Mouse (Mus musculus) thymus, postnatal 36 days (tissue): Measurements from ENCODE around the gene Ripor2.

Experiments used
- DNase-seq, 2 experiments: peaks; one replicate each; pipeline ENCODE4 v3.0.0; 2022; ENCODE audit warnings: mixed read lengths in 2 of 2

Ripor2 gene

DNA sequence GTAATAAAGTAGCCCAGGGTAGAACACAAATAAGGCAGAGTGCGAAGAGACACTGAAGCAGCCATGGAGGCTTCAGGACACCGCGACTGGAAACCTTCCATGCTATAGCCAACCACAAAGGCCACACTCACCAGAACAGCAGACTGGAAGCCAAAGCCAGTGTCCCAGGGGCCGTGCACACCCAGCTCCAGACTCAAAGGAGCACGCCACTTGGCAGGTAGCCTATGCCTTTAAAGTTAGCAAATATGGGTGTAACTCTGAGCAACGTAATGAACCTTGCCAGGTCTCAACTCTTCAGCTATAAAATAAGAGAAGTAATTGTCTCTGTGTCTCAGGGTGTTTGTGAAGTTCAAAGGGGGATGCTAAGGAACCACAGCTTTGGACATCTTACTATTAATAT is 2.9 kb downstream of the Ripor2 start:
- no peak for DNase-seq

- no peak for DNase-seq
These were observed 3.4 kb downstream of the Ripor2 start for GRCm38 (mm10) chr13:24585369-24585768.

DNA sequence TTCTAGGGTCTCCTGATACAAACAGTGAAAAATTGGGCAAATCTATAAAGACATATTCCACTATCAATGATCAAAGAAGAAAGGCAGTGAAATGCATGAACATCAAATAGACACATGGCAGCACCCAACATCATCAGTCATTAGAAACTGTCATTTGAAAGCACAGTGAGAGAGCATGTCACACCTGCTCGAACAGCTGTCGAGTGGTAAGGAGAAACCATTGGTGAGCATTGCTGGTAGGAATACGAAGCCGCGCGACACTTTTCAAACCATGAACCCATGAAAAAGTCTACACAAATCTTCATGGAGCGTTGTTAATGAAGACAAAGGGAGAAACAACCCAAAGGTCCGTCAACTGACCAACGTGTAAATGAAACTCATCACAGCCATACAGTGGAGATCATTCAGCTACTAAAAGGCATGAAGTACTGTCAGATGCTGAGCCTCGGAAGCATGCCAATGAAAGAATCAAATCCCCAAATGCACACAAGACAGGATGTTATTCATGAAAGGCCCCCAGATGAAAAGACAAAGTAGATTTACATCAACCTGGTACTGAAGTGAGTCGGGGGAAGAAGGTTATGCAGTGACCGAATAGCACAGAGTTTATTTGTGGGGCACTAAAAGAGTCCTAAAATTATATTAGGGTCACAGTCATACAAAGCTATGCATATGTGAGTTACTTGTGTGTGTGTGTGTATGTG is 5.4 kb downstream of the Ripor2 start:
- DNase-seq = no peak

- DNase-seq = no peak
These were observed 6.6 kb downstream of the Ripor2 start for GRCm38 (mm10) chr13:24588603-24589002.

DNA sequence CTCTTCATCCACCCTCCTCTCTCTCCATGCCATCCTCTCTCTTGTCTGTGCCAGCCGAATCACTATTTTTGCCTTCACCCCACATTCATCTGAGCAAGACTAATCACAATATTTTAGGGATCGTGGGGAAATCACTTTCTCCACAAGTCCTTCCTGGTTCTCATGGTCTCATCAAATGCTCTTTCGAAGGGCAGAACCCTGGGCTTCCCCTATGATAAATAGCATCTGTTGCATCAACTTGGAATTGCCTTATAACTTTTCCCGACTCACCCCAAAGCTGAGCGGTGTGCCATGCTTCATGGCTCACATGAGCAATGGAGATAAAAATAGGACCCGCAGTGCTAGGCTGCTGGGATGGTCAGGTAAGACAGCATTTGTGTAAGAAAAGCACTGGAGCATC is 9.7 kb downstream of the Ripor2 start:
- no peak for DNase-seq

DNA sequence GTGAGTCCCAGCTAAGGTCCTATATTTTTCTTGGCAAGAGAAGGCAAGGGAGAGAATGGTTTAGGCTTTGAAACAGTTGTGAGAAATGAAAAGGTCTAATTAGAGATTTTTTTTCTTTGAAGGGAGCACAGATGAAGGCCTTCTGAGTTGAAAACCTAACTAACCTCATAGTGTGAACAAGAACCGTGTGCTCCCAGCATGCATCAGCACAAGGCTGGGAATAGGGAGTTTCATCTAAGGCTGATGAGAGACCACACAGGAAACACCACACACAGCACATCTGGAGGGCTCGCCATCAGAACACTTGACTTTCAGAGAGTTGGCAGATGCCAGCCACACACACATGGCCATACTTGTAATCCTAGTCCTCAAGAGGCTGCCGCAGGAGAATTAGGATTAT is 12.3 kb downstream of the Ripor2 start:
- peak; percentile 14 to 31 for DNase-seq

- DNase-seq = peak; percentile 70 to 81
These were observed 17.6 kb downstream of the Ripor2 start for GRCm38 (mm10) chr13:24599631-24600041.

DNA sequence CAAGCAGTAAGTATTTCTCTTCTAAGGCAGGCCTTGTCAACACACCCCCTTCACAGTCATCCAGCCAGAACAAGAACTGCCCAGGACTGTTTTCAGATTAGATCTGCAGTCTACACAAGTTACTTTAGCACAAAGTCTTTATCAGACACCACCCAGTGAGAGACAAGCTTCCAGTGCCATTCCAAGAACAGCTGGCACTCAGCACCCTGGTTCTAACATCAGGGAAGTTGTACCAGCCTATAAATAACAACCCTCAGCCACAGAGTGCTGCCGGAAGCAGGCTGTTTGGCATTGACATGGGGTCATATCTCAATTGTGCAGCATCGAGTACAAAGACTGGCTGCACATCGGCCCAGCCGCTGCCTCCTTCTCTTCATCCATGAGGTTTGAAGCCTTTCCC is 21.0 kb downstream of the Ripor2 start:
- peak; percentile 49 to 58 for DNase-seq

- peak; percentile 32 to 47 for DNase-seq
These were observed 21.6 kb downstream of the Ripor2 start for GRCm38 (mm10) chr13:24603591-24604009.

DNA sequence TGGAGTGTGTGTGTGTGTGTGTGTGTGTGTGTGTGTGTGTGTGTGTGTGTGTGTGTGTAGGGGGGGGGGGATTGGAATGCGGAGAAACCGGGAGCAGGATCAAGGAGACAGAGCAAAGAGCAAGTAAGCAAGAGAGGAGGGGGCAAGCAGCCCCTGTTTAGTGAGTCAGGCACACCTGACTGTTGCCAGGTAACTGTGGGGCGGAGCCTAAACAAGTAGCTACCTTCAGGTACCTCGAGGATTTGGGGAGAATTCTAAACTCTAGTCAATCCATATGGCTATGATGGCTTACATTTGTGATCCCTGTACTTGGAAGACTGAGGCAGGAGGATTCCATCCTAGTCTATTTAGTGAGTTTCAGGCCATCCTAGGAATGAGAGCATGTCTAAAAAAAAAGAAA is 22.1 kb downstream of the Ripor2 start:
- peak in 1 of 2 experiments; percentile 29 for DNase-seq

GRCm38 (mm10) chr13:24604761-24605591 is 23.0 kb downstream of the Ripor2 start:
- peak; percentile 83 to 91 for DNase-seq

GRCm38 (mm10) chr13:24605755-24606154 is 23.8 kb downstream of the Ripor2 start:
- no peak for DNase-seq

DNA sequence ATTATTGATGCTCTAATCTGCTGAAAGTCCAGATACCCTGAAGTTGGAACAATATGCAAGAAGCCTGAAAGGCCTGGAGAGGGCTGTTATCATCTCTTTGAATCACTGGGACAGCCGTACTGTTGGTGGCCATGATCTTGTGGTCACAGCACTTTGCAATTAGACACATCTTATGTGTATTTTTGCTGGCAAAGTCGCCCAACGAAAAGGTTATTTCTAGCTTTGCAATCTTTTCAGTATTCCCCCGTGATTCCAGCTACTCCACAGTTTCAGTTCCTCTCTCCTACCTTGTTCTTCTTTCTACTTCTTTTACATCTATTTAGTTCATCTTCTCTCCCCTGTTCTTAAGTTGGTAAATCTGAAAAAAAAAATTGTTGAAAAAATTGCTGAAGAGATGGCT is 26.0 kb downstream of the Ripor2 start:
- DNase-seq = no peak

- no peak for DNase-seq
These were observed 26.7 kb downstream of the Ripor2 start for GRCm38 (mm10) chr13:24608709-24609108.

DNA sequence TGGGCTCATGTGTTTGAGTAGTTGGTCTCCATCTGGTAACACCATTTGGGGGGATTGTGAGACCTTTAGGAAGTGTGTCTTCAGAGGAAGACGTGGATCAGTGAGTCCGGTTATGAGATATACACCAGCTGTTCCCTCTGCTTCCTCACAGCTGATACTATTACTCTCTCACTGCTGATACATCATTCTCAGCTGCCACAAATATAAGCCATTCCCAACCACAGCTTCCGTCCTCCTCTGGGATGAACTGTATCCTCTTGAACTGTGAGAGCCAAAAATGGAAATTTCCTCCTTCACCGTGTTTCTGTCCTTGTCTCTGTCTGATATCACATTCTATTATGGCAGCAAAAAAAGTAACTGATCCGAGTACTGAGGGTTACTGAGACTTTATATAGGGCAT is 28.9 kb downstream of the Ripor2 start:
- DNase-seq = no peak

DNA sequence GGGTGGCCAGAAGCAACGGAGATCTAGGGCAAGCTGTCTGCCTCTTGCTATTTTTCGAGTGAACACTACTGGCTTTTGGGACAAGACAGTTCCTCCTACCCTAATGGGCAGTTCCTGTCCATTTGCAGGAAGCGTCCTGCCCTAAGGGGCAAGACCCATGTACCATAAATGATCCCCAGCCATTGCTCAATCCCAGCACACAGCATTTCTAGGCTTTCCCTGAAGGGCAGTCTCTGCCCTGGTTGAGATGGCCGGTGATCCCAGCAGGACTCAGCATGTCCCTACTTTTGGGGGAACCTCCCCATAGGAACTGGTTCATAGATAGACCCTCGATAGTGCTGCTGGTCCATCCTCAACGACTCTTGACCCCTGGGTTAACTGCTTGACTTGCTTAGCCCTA is 31.0 kb downstream of the Ripor2 start:
- no peak for DNase-seq

DNA sequence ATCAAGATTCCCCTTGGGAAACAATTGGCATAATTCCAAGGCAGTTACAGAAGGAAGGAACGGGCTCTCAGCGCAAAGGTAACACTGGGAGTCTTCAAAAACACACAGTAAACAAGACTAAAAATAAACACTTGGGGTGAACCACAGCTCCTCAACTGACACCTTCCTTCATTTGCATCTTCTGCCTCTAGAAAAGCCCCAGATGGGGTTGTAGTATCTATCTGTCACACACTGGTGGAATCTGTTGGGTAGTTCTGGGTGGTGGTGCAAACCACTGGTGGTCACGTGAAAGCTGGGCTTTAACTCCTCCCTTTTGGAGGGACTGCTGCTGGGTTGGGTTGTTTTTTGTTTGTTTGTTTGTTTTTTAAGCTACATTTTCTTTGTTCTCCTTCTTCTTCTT is 31.4 kb downstream of the Ripor2 start:
- no peak for DNase-seq

- DNase-seq = peak; percentile 64 to 66
These were observed 32.2 kb downstream of the Ripor2 start for GRCm38 (mm10) chr13:24613927-24614780.

DNA sequence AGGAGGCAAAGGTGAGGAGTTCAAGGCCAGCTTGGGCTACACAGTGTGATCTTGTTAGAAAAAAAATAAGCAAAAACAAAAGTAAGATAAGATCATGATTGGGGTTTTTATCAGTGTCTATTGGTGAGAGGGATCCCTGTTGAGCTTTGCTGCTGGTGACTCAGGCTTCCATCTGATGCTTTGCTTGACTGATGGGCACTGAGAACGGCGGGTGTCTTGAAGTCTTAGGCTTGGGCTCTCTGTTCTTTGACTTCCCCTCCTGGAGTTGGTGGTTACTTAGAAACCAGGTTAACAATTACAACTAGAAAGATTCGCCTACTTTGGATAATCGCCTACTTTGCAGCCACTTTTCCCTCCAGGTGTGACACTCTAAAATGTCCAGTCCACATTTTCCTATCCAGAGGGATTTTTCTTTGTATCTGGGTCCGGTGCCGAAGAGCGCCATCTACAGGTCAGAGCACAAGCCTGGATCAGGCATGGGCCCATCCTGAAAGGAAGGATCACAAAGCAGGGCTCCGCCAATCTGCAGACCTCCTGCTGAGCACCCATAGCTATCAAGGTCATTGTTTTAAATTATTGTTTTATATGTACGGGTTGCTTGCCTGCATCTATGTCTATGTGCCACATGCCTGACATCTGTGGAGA is 34.1 kb downstream of the Ripor2 start:
- no peak for DNase-seq

DNA sequence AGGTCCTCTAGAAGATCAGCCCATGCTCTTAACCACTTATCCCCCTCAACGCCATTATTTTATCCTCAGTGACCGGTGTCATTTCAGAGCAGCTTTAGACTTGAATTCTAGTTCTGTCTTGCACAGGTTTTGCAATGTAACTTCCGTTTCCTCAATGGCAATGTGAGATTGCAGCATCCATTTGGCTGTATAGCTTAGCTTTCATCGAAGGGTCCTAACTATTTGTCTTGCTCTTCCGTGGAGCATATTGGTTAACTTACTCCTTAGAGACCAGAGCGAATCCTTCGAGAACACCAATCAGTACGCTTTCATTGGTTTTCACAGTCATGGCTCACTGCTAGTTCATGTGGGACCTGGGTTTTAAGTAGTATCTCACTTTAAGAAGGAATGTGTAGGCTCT is 34.7 kb downstream of the Ripor2 start:
- DNase-seq = no peak

DNA sequence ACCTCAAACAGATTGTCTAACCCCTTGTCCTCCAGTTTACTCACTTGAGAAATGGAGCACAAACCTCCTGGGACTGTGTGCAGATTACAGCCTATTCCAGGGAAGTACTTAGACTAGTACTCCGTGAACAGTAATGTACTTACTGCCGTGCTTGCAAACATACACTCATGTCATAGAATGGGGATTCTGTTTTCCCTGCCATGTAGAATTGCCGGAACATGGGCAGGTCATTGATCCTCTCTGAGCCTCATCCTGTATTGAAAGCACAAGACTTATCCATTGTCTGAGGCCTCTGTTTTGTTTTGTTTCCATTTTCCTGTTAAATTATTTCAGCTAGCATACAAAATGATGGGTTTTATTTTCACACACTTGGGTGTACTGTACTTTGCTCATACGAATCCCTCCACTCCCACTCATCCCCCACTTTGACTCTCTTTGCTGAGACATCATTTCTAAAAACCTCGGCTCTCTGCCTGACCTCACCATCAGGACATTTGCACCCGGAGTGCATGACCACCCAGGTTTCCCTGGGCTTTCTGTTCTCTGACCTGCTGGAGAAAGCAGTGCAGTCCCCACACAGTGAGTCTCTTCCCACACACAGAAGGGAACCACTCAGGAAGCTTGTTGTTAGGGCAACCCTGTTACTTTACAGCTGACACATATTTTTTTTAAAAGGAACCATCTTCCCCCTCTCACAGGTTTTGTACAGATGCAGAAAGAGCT is 35.2 kb downstream of the Ripor2 start:
- DNase-seq = peak in 1 of 2 experiments; percentile 33

DNA sequence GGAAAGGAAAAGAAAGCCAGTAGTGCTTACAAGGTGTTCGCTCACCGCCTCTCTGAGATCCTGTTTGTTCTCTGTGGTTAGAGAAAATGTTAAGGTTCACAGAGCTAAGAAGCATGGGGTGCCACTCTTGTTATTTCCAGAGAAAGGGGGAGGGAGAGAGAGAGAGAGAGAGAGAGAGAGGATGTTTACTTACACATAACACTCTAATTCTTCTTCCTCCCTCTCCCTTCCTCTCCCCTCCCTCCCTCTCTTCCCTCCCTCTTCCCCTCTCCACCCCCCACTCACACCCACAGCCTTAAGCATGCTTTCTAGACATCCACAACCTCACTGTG is 35.8 kb downstream of the Ripor2 start:
- peak in 1 of 2 experiments; percentile 35 for DNase-seq
